In genomic region chr13:64367615-64368014, GRCm38 (mm10) we compare ENCODE assay signal across 13 mouse cellular contexts.
"Had no signal": no experiment of that assay in that cellular context is flagged by ENCODE, and none has a peak within 500 bp of the region (broad histone marks: within the 10 kb centered on the region; RNA-seq: fewer than 3 reads in every experiment).

No protein-coding gene starts in this region.

- H3K27me3 ChIP-seq: limb, embryonic 13.5 days; liver, embryonic 13.5 days; neural tube, embryonic 12.5 days had no signal

- H3K9ac ChIP-seq: limb, embryonic 13.5 days; liver, embryonic 13.5 days; neural tube, embryonic 12.5 days had no signal

- H3K27ac ChIP-seq: limb, embryonic 13.5 days; liver, embryonic 13.5 days; midbrain, embryonic 10.5 days; neural tube, embryonic 12.5 days had no signal

- H3K9me3 ChIP-seq: limb, embryonic 13.5 days; liver, embryonic 13.5 days; midbrain, embryonic 10.5 days; neural tube, embryonic 12.5 days had no signal

- DNase-seq: kidney, adult 11 months; kidney, adult 9 months; kidney, postnatal 14 days; left cerebral cortex, postnatal 4 days; liver, embryonic 13.5 days; lung, adult 18-20 months; midbrain, embryonic 14.5 days; right cerebral cortex, postnatal 14 days; thymus, adult 18-20 months; thymus, postnatal 25 days had no signal

- H3K4me2 ChIP-seq: limb, embryonic 13.5 days; liver, embryonic 13.5 days; neural tube, embryonic 12.5 days had no signal

- H3K4me3 ChIP-seq: limb, embryonic 13.5 days; liver, embryonic 13.5 days; midbrain, embryonic 10.5 days; neural tube, embryonic 12.5 days had no signal
